In the genomic region with DNA sequence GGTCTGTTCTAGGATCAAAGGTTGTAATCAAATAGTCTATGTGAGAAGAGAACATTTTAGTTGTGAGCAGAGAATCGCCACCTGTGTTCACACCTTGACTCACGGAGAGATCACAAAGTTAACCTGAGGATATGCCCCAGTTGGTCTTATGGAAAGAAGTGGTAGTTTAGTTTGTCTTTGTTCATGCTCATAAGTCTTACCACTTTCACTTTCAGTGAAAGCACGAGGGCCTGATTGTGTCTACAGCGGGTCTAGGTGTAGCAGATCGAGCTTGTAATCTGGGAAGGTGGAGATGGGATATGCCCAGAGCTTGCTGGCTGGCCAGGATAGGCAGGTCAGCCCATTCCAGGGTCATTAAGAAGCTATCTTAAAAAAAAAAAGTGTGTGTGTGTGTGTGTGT, we compare ENCODE assay signal across 22 mouse cellular contexts. TPM values are rescaled to one million over a fixed set of nuclear protein-coding genes. Genes with fewer than 3 reads are reported as not detected.
DNase-seq lines count a peak whose midpoint lies in the region; ATAC-seq lines count a peak whose summit lies in the region.
"Had no signal": no experiment of that assay in that cellular context is flagged by ENCODE, and none has a peak within 500 bp of the region (broad histone marks: within the 10 kb centered on the region; RNA-seq: fewer than 3 reads in every experiment).

No protein-coding gene starts in this region.

- H3K27me3 ChIP-seq in splenic B cell, adult 2 months (ENCODE audit: control insufficient read depth, insufficient read depth, low read length, poor library complexity, severe bottlenecking) = no peaks in the 10 kb centered on the region; the same call in 1 of the 2 replicates
- H3K27me3 ChIP-seq: forebrain, embryonic 13.5 days; heart, embryonic 13.5 days; hindbrain, embryonic 15.5 days had no signal

- peak; percentile 71 for ATAC-seq in CD4-positive, CD25-positive, alpha-beta regulatory T cell, adult 4 months
- ATAC-seq: forebrain, embryonic 13.5 days; forebrain, embryonic 16.5 days; intestine, embryonic 16.5 days had no signal

- peak; percentile 74 for DNase-seq in A20 (ENCODE audit: low read depth, low spot score)
- peak; percentile 38 for DNase-seq in induced T-regulatory cell, adult 2 months (ENCODE audit: low read depth)
- peak; percentile 6 for DNase-seq in splenic B cell, adult 2 months (ENCODE audit: low read depth, low spot score)
- DNase-seq in right cerebral cortex, postnatal 4 days = no peak
- DNase-seq in left cerebral cortex, adult 11 months (ENCODE audit: low spot score) = no peak
- DNase-seq in frontal cortex, postnatal 14 days (ENCODE audit: low spot score in 2 of 2) = no peak
- DNase-seq: adrenal gland, adult 8-10 months; adrenal gland, postnatal 25 days; cerebellum, adult 11-12 months; cerebellum, adult 9-10 months; cerebellum, postnatal 14 days; gastrocnemius, postnatal 25 days; heart, adult 18-20 months; heart, postnatal 14 days; heart, postnatal 4 days had no signal

- 0 out of 2 replicates have a peak, but pooled peaks cover 1% of the 10 kb centered on the region for H3K36me3 ChIP-seq in splenic B cell, adult 2 months (ENCODE audit: control insufficient read depth, insufficient read depth, low read length, poor library complexity, severe bottlenecking)
- H3K36me3 ChIP-seq: heart, embryonic 10.5 days; hindbrain, embryonic 15.5 days had no signal

RNA-seq across cellular contexts. Expression of a gene that starts 29.0 kb away (rescaled TPM):
- not detected for polyA plus RNA-seq in CD4-positive, CD25-positive, alpha-beta regulatory T cell, adult 4 months (2017; shearing (Covaris generic))
- polyA plus RNA-seq: heart, embryonic 13.5 days had no signal

Comparison
In these comparisons a context has a peak if more than half of its experiments do, and no peak if none do; other contexts are left out.
1. DNase-seq: peak in A20 (single experiment), induced T-regulatory cell, adult 2 months (single experiment) and splenic B cell, adult 2 months (single experiment); none in right cerebral cortex, postnatal 4 days (single experiment), left cerebral cortex, adult 11 months (single experiment) and frontal cortex, postnatal 14 days (0 of 2).